In genomic region chr17:49561985-49562384, GRCm38 (mm10) we compare ENCODE assay signal across 9 mouse cellular contexts. TPM values are rescaled to one million over a fixed set of nuclear protein-coding genes. Genes with fewer than 3 reads are reported as not detected.
DNase-seq lines count a peak whose midpoint lies in the region; ATAC-seq lines count a peak whose summit lies in the region.
"Had no signal": no experiment of that assay in that cellular context is flagged by ENCODE, and none has a peak within 500 bp of the region (broad histone marks: within the 10 kb centered on the region; RNA-seq: fewer than 3 reads in every experiment).

No protein-coding gene starts in this region.

- 56% methylated on average over 4 of the region's 4 CpGs for WGBS in liver, embryonic 11.5 days
- WGBS in embryonic facial prominence, embryonic 14.5 days, result 37% methylated on average over 4 of the region's 4 CpGs

- no peaks in the 10 kb centered on the region for H3K4me1 ChIP-seq in liver, embryonic 11.5 days (replicated peaks; ENCODE audit: control insufficient read depth, insufficient read depth, low read length)
- H3K4me1 ChIP-seq in embryonic facial prominence, embryonic 14.5 days (ENCODE audit: control insufficient read depth, insufficient read depth, low read length), result peaks cover 17% of the 10 kb centered on the region; the same call in 1 of the 2 replicates

- no peak for ATAC-seq in liver, embryonic 11.5 days (replicated peaks; ENCODE audit: low FRiP score)
- no peak for ATAC-seq in embryonic facial prominence, embryonic 14.5 days (ENCODE audit: low read depth)
- ATAC-seq: CD4-positive, CD25-positive, alpha-beta regulatory T cell, adult 4 months had no signal

- H3K36me3 ChIP-seq in liver, embryonic 11.5 days (ENCODE audit: control insufficient read depth, insufficient read depth, low read length), result no peaks in the 10 kb centered on the region
- no peaks in the 10 kb centered on the region for H3K36me3 ChIP-seq in embryonic facial prominence, embryonic 14.5 days (ENCODE audit: control insufficient read depth, insufficient read depth, low read length)

- peak overlapping the region; percentile 57; the same call in 1 of the 2 replicates for H3K4me2 ChIP-seq in liver, embryonic 11.5 days
- peak overlapping the region; percentile 84 for H3K4me2 ChIP-seq in embryonic facial prominence, embryonic 14.5 days (ENCODE audit: low read depth, low read length)

- H3K9ac ChIP-seq in liver, embryonic 11.5 days (ENCODE audit: low read depth, low read length), result no peak overlapping the region
- peak overlapping the region; percentile 74 for H3K9ac ChIP-seq in embryonic facial prominence, embryonic 14.5 days (ENCODE audit: low read depth, low read length)

- no peaks in the 10 kb centered on the region for H3K9me3 ChIP-seq in liver, embryonic 11.5 days (ENCODE audit: control insufficient read depth, low read length)
- no peaks in the 10 kb centered on the region for H3K9me3 ChIP-seq in embryonic facial prominence, embryonic 14.5 days (ENCODE audit: control insufficient read depth, low read length)

- H3K27me3 ChIP-seq in liver, embryonic 11.5 days (replicated peaks; ENCODE audit: control insufficient read depth, insufficient read depth, low read length), result peaks cover 26% of the 10 kb centered on the region
- H3K27me3 ChIP-seq in embryonic facial prominence, embryonic 14.5 days (replicated peaks; ENCODE audit: control insufficient read depth, insufficient read depth, low read length), result no peaks in the 10 kb centered on the region

- peak; percentile 47 for DNase-seq in embryo, embryonic 11 days
- DNase-seq in embryo, embryonic 10 days (ENCODE audit: low spot score), result no peak
- no peak for DNase-seq in liver, embryonic 11.5 days (ENCODE audit: low spot score)
- DNase-seq in liver, result no peak
- peak; percentile 55 for DNase-seq in embryonic facial prominence, embryonic 14.5 days (ENCODE audit: low spot score)
- DNase-seq in mesoderm, embryonic 11.5 days (ENCODE audit: low read depth, low spot score), result peak; percentile 14
- no peak for DNase-seq in adrenal gland, adult 2 months
- no peak for DNase-seq in yolk sac, embryonic 10.5 days (ENCODE audit: low spot score)

- no peak overlapping the region for H3K4me3 ChIP-seq in liver, embryonic 11.5 days (ENCODE audit: low read depth, low read length)
- H3K4me3 ChIP-seq in embryonic facial prominence, embryonic 14.5 days (ENCODE audit: low read depth, low read length), result peak overlapping the region; percentile 57

- no peak overlapping the region for H3K27ac ChIP-seq in liver, embryonic 11.5 days (ENCODE audit: low read depth, low read length)
- H3K27ac ChIP-seq in embryonic facial prominence, embryonic 14.5 days (replicated peaks; ENCODE audit: low read depth, low read length), result peak overlapping the region; percentile 94

RNA-seq across cellular contexts. Expression of gene Daam2, which starts 2.2 kb away (rescaled TPM):
- polyA plus RNA-seq in liver, embryonic 11.5 days (2014; fragmentation: Nextera tagmentation; extraction: Ambion mirVana), result 2.2 and 2.6 TPM in 2 replicates
- 8.0 and 8.6 TPM in 2 replicates for polyA plus RNA-seq in embryonic facial prominence, embryonic 14.5 days (2014; fragmentation: Nextera tagmentation; extraction: Ambion mirVana)
- total RNA-seq in adrenal gland, adult 2 months (2021), result 10 to 100 TPM; 29.8 to 35.9 TPM
- polyA plus RNA-seq in adrenal gland, adult 2 months (2012; rRNA removed), result 8.2 and 9.3 TPM in 2 replicates

RNA-seq across cellular contexts. Expression of gene Kif6, which starts 53.0 kb away (rescaled TPM):
- polyA plus RNA-seq in liver, embryonic 11.5 days (2014; fragmentation: Nextera tagmentation; extraction: Ambion mirVana), result 0.43 and 0.92 TPM in 2 replicates
- polyA plus RNA-seq in embryonic facial prominence, embryonic 14.5 days (2014; fragmentation: Nextera tagmentation; extraction: Ambion mirVana), result 2.1 and 2.3 TPM in 2 replicates
- total RNA-seq in adrenal gland, adult 2 months (2021), result under 1 TPM; 0.35 to 0.55 TPM
- polyA plus RNA-seq in adrenal gland, adult 2 months (2012; rRNA removed), result 0.08 TPM in 2 replicates
- polyA plus RNA-seq: CD4-positive, CD25-positive, alpha-beta regulatory T cell, adult 4 months had no signal

Comparison
In these comparisons a context has a peak if more than half of its experiments do, and no peak if none do; other contexts are left out.
1. DNase-seq: peak in embryo, embryonic 11 days (single experiment), embryonic facial prominence, embryonic 14.5 days (single experiment) and mesoderm, embryonic 11.5 days (single experiment); none in embryo, embryonic 10 days (single experiment), liver, embryonic 11.5 days (single experiment), liver (single experiment), adrenal gland, adult 2 months (single experiment) and yolk sac, embryonic 10.5 days (single experiment).